Mouse (Mus musculus) thymus, adult 18-20 months (tissue): ENCODE data around the gene Kalrn.

ENCODE experiments used
- DNase-seq, 2 experiments: peaks; one replicate each; pipeline ENCODE4 v3.0.0; 2022; ENCODE audit warnings: mixed read lengths in 2 of 2

Gene Kalrn

DNA sequence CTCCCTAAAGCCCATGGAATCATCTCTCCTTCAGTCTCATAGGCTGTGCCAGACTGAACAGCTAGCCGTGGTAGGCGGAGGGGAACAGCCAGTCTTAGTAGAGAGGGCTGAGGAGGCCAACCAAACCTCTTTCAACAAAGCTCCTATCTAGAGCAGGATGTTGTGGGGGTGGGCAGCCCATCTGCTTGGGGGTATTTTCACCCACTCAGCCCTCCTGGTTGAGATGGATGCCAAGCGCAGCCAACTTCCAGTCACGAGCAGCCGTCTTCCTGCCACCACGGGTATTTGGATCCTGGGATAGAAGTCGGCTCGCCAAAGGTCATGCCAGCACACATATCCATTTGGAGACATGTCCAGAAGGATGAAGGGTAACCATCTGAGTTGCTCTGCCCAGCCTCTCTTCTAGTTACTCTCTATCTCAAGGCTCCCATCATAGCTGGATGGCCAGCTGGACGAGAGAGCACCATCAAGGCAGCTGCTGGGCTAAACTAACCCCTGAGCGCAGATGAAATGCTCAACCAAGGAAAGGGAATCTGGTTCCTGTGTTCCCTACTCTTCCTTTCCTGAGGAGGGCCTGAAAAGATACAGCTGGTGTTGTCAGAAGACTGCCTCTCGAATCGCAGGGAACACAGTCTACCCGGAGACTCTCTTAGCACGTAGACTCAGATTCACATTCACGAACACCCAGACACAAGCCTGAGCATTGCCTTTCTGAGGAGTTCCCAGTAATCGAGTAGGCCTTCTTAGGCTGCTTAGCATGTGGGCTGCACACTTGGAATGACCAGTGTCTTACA is 331.2 kb downstream of the Kalrn start:
- no peak for DNase-seq

DNA sequence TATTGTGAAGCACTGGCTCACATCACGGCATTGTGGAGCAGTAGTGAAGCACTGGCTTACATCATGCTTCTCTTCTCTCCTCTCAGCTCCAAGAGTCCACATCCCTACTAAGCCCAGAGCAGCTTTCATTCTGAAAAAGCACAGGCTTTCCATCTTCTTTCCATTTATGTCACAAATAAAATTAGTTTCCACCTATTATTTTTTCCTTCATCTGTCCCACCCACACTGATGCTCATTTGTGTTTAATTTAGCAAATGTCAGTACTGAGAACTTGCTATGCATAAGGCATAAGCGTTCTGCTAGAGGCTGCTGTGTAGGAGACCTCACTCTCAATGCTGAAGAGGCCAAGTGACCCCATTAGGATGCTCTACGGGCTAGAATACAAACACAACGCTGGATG is 333.7 kb downstream of the Kalrn start:
- DNase-seq = no peak

- DNase-seq = no peak
Measured at GRCm38 (mm10) chr16:34236898-34237611, 336.3 kb downstream of the Kalrn start.

DNA sequence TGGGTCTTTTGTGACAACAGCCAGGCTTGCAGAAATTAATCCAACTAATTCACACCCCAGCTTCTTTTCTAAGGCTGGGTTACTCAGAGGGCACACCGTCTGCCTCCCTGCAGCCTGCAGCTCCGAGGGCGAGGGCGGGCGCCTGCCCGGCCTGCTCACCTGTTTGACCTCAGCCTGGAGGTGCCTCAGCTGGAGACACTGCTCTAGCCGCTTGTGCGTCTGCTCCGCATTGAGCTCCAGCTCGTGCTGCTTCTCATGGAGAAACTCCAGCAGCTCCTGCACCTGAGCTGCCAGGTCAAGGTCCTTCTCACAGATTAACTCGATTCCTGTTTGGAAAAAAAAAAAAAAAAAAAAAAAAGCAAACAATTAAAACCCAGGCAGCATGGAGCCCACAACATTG is 338.2 kb downstream of the Kalrn start:
- no peak for DNase-seq

GRCm38 (mm10) chr16:34231952-34232351 is 341.4 kb downstream of the Kalrn start:
- no peak for DNase-seq

DNA sequence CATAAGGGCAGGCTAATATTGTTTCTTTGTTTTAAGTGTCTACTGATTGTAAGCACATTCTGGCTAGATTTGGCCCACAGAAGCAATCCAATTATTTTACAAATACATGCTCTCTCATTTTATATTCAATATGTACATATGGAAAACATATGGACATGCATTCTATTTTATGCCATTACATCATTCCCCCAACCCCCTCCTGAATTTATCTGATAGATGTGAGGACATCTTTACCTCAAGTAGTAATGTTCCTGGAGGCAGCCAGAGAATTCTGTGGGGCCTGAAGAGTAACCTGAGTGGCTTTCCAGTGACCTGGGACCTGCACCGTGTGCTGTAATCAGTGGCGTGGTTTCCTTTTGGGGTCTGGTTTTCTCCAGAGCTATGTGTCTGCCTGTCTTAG is 342.2 kb downstream of the Kalrn start:
- no peak for DNase-seq

DNA sequence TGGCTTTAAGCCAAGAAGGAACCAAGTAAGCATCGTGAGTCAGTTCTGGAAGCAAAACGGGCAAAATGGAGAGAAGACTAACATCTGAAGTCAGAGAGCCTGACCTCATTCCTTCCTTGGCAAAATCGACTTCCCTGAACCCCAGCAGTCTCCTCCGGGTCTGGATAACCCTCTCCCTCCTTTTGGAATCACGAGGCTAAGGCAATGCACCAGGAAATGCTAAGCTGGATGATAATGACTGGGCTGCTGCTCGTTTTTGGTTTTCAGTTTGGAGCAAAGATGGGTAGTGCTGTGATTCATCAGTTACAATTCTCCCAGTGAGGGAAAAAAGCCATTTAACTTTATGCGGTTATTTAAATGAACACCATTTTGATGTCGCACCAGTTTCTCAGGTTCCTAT is 344.0 kb downstream of the Kalrn start:
- DNase-seq = no peak

DNA sequence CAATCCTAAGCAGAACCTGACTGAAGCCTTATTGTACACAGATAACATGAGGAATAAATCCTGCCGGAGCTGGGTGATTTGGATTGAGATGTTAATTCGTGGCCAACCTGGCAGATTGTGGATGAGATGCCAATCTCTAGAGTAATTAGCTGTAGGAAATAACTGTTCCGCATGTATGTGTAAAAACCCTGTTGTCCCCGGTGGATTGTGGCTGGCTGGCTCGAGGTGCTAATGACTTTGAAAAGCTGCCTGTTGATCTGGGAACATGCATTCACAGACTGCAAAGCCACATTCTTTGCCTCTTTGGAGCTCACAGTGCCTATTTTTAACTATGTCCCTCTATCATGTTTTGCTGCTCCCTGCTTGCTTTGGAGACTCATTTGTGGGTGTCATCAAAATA is 344.7 kb downstream of the Kalrn start:
- no peak for DNase-seq

DNA sequence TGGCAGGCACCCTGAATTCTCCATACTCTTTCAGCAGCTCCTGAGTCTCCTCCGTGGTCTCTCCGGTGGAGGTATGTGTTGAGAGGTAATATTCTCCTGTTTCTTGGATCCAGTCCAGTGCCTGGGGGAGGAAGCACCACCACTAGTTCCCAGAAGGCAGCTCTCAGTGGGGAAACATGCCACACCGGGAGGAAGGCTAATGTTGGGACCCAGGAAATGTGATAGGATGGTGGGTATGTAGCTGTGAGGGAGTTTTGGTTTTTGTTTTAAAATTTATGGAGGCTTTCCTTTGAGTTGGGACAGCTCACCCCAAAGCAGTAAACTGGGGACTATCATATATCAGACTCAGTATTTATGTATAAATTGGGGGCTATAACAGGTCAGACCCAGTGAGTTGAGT is 361.2 kb downstream of the Kalrn start:
- no peak for DNase-seq

GRCm38 (mm10) chr16:34211243-34211642 is 362.1 kb downstream of the Kalrn start:
- no peak for DNase-seq

DNA sequence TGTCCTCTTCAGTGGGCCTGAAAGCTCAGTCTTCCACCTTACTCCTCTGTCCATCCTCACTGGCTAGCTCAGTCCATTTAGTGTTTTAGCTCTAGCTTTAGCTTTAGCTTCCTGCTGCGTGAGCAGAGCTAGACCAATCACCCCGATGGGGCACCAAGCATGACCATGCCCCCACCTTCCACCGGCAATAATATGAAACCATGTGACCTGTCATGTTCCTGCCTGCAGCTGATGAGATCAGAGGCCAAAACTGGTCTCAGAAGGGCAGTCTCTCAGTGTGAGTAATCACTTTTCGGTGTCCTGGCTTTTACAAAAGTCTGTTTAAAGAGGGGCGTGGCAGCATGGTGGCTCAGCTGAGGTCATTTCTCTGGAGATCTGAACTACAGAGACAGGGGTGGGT is 364.6 kb downstream of the Kalrn start:
- no peak for DNase-seq

- DNase-seq = no peak
Measured at GRCm38 (mm10) chr16:34207972-34208371, 365.4 kb downstream of the Kalrn start.

GRCm38 (mm10) chr16:34204527-34205139 is 368.7 kb downstream of the Kalrn start:
- no peak for DNase-seq

DNA sequence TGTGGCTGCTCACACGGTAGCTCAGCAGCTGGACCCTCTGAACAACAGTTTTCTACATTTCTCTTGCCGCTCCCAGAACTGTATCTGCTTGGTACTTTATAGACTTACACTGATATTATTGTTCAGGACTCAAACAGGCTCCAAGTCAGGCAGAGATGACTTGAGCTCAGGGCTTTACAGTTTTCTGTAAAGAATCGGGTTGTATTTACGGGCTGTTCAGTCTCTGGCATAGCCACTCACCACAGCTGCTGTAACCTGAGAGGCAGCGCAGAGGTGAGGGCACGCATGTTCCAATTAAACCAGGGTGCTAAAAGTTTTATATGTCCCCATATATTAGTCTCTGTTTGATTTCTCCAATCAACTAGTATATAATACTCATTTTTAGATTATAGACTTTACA is 373.8 kb downstream of the Kalrn start:
- no peak for DNase-seq

- DNase-seq = no peak
Measured at GRCm38 (mm10) chr16:34192959-34193842, 380.1 kb downstream of the Kalrn start.

DNA sequence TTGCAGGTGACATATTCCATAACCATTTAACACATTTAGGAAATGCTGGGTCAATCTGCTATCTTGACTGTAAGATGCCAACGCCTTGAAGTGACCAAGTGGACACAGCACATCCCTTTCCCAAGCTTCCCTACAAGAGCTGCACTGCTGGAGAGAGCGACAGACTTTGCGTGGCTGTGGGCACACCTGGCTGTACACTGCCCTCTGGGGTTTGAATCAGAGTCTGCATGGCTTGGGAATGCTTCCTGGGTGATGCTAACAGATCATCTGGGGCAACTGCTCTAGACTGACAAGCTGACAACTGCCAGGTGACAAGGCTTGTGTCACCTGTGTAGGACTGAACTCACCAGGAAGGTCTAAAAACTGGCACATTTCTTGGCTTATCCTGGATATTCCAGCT is 388.6 kb downstream of the Kalrn start:
- no peak for DNase-seq

- no peak for DNase-seq
Measured at GRCm38 (mm10) chr16:34183186-34183585, 390.1 kb downstream of the Kalrn start.

GRCm38 (mm10) chr16:34175625-34176024 is 397.7 kb downstream of the Kalrn start:
- DNase-seq = no peak

DNA sequence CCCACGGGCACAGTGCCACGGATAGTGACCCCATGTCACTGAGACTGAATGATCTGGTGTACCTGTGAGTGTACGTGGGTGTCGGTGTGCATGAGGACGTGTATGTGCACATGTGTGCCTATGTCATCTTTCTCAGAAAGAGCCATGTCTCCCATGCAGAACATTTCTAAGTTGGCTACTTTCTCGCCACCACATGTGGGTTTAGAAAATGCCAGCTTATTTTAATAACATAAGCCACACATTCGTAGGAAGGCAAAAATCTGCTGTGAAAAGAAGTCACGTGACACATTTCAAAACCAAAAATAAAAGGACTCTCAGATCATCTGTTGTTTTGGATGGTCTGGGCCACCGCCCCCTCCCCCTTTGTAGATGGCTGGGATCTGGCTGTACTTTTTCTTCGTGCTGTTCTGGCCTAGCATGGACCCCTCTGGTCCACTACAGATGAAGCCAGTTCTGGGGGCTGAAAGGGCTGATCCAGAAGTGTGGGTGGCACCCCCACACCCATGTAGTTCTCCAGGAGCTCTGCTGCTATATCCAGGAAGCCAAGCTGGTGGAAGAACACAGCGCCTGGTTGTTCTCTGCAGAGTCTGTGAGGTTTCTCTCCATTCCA is 400.7 kb downstream of the Kalrn start:
- no peak for DNase-seq

DNA sequence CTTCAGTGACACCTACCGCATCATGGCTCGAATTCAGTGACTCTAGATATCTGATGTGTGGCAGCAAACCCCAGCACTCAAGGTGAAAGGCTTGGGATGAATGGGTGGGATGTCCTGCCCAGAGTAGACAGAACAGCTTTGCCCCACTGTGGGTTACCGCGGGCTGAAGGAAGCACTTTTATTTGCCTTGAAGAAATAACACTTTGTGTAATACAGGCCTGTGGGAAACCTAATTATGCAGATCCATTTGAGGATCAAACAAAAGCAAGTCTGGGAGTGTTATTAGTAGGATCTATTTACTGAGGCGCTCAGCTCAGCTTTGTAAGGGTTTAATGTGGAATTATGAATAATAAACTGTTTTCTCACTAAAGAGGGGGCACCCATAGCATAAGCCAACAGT is 406.3 kb downstream of the Kalrn start:
- DNase-seq = no peak

GRCm38 (mm10) chr16:34163086-34163485 is 410.2 kb downstream of the Kalrn start:
- no peak for DNase-seq

- no peak for DNase-seq
Measured at GRCm38 (mm10) chr16:34159576-34159975, 413.8 kb downstream of the Kalrn start.
